Mouse (Mus musculus) liver, embryonic 14.5 days (tissue): Measurements from ENCODE around the gene Pgs1. TPM values are rescaled to one million over a fixed set of nuclear protein-coding genes. Genes with fewer than 3 reads are reported as not detected.

Experiments
- ATAC-seq: fragments of 200-750 bp; cut with Nextera tagmentation; 2 replicates; pipeline ENCODE4 v1.8.0; 2017; ENCODE audit warnings: moderate number of reproducible peaks, mild to moderate bottlenecking, moderate library complexity; ENCODE audit not compliant: insufficient read depth
- DNase-seq, 3 experiments: peaks; one replicate each; pipeline ENCODE4 v3.0.0-alpha.2; 2012 to 2013; ENCODE audit warnings: low read depth in 3 of 3, low spot score in 3 of 3
- H3K27ac ChIP-seq: fragments of 300-500 bp; sonication (generic); 2 replicates; pipeline ENCODE4 v1.5.1; 2014; ENCODE audit warnings: moderate library complexity, mild to moderate bottlenecking, control low read depth, inconsistent platforms
- H3K27me3 ChIP-seq: fragments of 300-500 bp; sonication (generic); 2 replicates; pipeline ENCODE4 v1.6.1; 2014; ENCODE audit warnings: mild to moderate bottlenecking, low read length, moderate library complexity; ENCODE audit not compliant: control insufficient read depth, insufficient read depth
- H3K36me3 ChIP-seq: fragments of 300-500 bp; sonication (generic); replicated peaks from 2 replicates; pipeline ENCODE4 v1.6.1; 2014; ENCODE audit warnings: low read depth; ENCODE audit not compliant: control insufficient read depth, insufficient read depth
- H3K4me1 ChIP-seq, 2 experiments: fragments of 200-500 bp in 1 of 2; fragments of 300-500 bp in 1 of 2; sonication (generic) in 1 of 2; replicated peaks; 2 replicates each; pipeline ENCODE4 v1.6.1; 2012 to 2014; ENCODE audit warnings: antibody characterized with exemption in 1 of 2, inconsistent platforms in 1 of 2, low read length in 1 of 2; ENCODE audit not compliant: control insufficient read depth in 2 of 2, insufficient read depth in 2 of 2
- H3K4me2 ChIP-seq: fragments of 300-500 bp; sonication (generic); 2 replicates; pipeline ENCODE4 v1.6.1; 2014; ENCODE audit warnings: low read depth, mild to moderate bottlenecking, control low read depth, moderate library complexity
- H3K4me3 ChIP-seq, 2 experiments: fragments of 200-500 bp in 1 of 2; fragments of 300-500 bp in 1 of 2; sonication (generic) in 1 of 2; 2 replicates each; pipeline ENCODE4 v1.5.1; 2012 to 2014; ENCODE audit warnings: low read depth in 2 of 2, low read length in 2 of 2, mild to moderate bottlenecking in 2 of 2, control low read depth in 1 of 2, inconsistent platforms in 1 of 2, moderate library complexity in 1 of 2; ENCODE audit not compliant: insufficient read depth in 1 of 2
- H3K9ac ChIP-seq: fragments of 300-500 bp; sonication (generic); replicated peaks from 2 replicates; pipeline ENCODE4 v1.6.1; 2014; ENCODE audit warnings: mild to moderate bottlenecking, control low read depth, moderate library complexity
- H3K9me3 ChIP-seq: fragments of 300-500 bp; sonication (generic); 2 replicates; pipeline ENCODE4 v1.6.1; 2016; ENCODE audit warnings: low read length, mixed read lengths; ENCODE audit not compliant: control insufficient read depth
- CTCF ChIP-seq: IDR thresholded peaks from 2 replicates; pipeline ENCODE4 v1.5.1; 2016; ENCODE audit warnings: antibody characterized with exemption, low read depth, control low read depth
- EP300 ChIP-seq: IDR thresholded peaks from 2 replicates; pipeline ENCODE4 v1.6.1; 2016; ENCODE audit warnings: antibody characterized with exemption, low read depth
- WGBS: fragments of 180-500 bp; shearing (Covaris S2); extraction: QIAGEN DNeasy Blood & Tissue Kit; methylation state at CpG from one replicate; pipeline ENCODE4 v1.1.7; 2014; ENCODE audit not compliant: insufficient replicate concordance; 5-methylcytosine and 5-hydroxymethylcytosine counted together
- polyA plus RNA-seq, 2 experiments: library from polyadenylated mRNA; depleted of rRNA in 1 of 2; stranded (reverse) in 1 of 2; unstranded in 1 of 2; fragments of >200 nt; fragmentation: Nextera tagmentation in 1 of 2; extraction: Ambion mirVana in 1 of 2; gene quantifications; 2 replicates each; pipeline versions ENCODE4 v1.2.1 to v1.2.3; 2012 to 2014

Pgs1 gene
- polyA plus RNA-seq, 2 experiments = 11.2 to 12.9 TPM

GRCm38 (mm10) chr11:117987032-117987451, 950 bp downstream of the Pgs1 start:
- DNase-seq = no peak
- peak; percentile 79 for ATAC-seq
- WGBS = under 1% methylated on average over 31 of the region's 32 CpGs
- Histone ChIP-seq H3K4me3 (peak overlapping the region; percentile 77 to 81), H3K9me3 (no peaks in the 10 kb centered on the region), H3K36me3 (no peaks in the 10 kb centered on the region), H3K27ac (peak overlapping the region; percentile 77), H3K27me3 (no peaks in the 10 kb centered on the region), H3K4me1 (peaks cover 30 to 44% of the 10 kb centered on the region in 2 experiments), H3K9ac (peak overlapping the region; percentile 87), H3K4me2 (peak overlapping the region; percentile 95)
- no peak for TF ChIP-seq CTCF
- TF ChIP-seq EP300 = no peak

DNA sequence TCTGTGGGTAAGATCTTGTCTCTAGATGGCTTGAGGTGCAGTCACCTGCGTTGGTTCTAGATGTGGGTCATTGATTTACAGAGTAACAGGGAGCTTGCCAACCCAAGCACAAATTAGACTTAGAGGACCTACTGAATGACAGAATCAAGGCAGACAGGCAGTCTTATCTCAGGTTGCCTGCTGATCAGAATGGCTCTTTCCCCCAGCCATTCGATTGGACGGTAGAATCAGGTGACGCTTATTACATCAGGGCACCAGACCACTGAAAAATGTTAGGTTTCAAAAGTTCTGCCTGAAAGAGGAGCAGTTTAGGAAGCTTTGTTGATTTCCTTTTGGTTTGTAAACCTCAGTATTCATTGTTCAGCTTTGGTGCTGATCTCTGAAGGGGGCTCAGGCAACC, 1.9 kb downstream of the Pgs1 start:
- peak overlapping the region; percentile 95 for H3K4me2 ChIP-seq
- peak overlapping the region; percentile 77 for H3K27ac ChIP-seq
- ATAC-seq (peak; percentile 56; the same call in 1 of the 2 replicates), DNase-seq (peak; percentile 67 to 75 (median 70))
- no peaks in the 10 kb centered on the region for H3K27me3 ChIP-seq
- peak overlapping the region; percentile 87 for H3K9ac ChIP-seq
- WGBS = 16% methylated on average over 4 of the region's 4 CpGs
- TF ChIP-seq EP300 (peak; percentile 17; the same call in 1 of the 2 replicates), CTCF (no peak)
- no peaks in the 10 kb centered on the region for H3K9me3 ChIP-seq
- no peaks in the 10 kb centered on the region for H3K36me3 ChIP-seq
- H3K4me3 ChIP-seq = peak overlapping the region; percentile 77 to 81
- peaks cover 30 to 52% of the 10 kb centered on the region in 2 experiments for H3K4me1 ChIP-seq

DNA sequence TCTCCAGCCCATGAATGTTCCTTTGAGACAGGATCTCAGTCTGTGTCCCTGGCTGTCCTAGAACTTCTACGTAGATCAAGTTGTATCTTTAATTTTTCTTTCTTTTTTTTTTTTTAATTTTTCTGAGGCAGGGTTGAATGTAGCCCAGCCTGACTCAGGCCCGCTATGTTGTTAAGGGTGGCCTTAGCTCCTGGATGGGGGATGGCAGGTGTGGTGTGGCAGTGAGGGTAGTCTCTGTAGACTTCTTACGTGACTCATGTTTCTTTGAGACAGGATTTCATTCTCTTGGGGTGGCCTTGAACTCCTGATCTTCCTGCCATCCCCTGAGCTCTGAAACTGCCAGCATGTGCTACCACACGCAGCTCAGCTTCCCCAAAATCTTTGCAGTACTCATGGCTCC, 3.1 kb downstream of the Pgs1 start:
- no peak for ATAC-seq
- no peak overlapping the region for H3K4me3 ChIP-seq
- peaks cover 30 to 64% of the 10 kb centered on the region in 2 experiments for H3K4me1 ChIP-seq
- H3K27ac ChIP-seq = no peak overlapping the region; the same call in 1 of the 2 replicates
- no peaks in the 10 kb centered on the region for H3K27me3 ChIP-seq
- no peaks in the 10 kb centered on the region for H3K36me3 ChIP-seq
- no peak for DNase-seq
- no peaks in the 10 kb centered on the region for H3K9me3 ChIP-seq
- TF ChIP-seq EP300 (no peak), CTCF (no peak)
- H3K9ac ChIP-seq = no peak overlapping the region; the same call in 1 of the 2 replicates
- H3K4me2 ChIP-seq = peak overlapping the region; percentile 95
- 61% methylated on average over 4 of the region's 4 CpGs for WGBS

DNA sequence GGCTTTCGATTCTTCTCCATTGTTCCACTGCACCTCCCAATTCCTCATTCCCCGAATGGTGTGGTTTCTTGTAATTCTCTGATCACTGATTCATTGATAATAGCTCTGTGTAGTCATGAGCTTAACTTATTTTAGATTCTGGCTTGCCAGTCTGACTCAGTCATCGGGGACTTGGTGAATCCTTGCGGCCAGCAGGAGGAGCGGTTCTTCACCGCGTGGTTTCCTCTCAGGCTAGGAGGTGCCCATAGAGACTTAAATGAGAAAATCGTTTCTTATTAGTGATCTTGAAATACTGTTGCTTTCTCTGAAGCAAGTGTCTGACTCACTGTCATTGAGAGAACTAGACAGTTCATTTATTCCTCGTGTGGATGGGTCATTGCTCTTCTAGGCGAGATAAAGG, 3.8 kb downstream of the Pgs1 start:
- DNase-seq (peak in 1 of 3 experiments; percentile 52), ATAC-seq (no peak)
- WGBS = 10% methylated on average over 10 of the region's 10 CpGs
- no peak overlapping the region; the same call in 1 of the 2 replicates for H3K9ac ChIP-seq
- peak overlapping the region; percentile 95 for H3K4me2 ChIP-seq
- H3K9me3 ChIP-seq = no peaks in the 10 kb centered on the region
- peak overlapping the region; percentile 10; the same call in 1 of the 2 replicates for H3K27ac ChIP-seq
- H3K36me3 ChIP-seq = no peaks in the 10 kb centered on the region
- peaks cover 30 to 66% of the 10 kb centered on the region in 2 experiments for H3K4me1 ChIP-seq
- TF ChIP-seq EP300 = no peak
- peak; percentile 57 for TF ChIP-seq CTCF
- no peak overlapping the region for H3K4me3 ChIP-seq
- H3K27me3 ChIP-seq = no peaks in the 10 kb centered on the region

DNA sequence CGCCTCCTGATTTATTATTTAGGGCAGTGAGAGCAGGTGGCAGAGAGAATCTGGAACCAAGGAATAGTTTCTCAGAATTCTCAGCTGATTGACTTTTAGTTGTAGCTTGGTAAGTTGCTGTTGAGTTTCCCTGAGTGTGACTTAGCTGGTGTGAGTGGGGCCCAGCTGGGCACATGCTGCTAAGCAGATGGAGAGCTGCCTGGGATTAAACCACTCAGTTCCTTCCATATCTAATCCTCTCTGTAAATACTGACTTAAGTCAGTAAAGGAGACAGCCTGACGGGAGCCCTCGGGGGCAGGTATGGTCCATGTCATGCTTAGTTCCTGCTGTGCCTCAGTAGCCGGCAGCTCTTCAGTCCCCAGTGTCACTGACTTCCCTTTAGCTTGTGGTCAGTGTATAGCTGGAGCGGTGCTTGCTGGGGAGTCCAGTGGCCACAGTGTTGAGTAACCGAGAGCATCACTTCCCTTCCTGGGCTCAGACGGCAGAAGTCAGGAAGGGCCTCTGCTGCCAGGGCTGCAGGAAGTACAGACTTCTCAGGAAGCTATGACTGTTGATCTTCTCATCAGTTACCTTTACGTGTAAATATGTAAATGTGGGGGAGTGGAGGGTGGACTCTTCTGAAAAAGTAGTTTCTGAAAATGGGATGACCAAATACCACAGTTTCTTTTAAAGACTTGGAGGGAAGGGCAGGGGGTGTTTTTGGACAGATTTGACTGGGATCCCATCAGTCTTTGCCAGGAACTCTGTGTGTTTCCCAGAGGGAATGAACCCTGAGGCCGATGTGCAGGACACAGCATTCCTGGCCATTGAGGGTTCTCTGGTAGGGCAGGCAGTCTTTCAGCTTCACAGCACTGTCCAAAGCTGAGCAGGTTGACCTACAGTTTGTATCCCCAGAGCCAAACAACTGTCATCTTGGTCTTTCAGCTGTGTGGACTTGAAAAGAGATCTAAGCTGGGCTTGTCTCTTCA, 5.7 kb downstream of the Pgs1 start:
- no peak overlapping the region; the same call in 1 of the 2 replicates for H3K4me2 ChIP-seq
- DNase-seq (peak in 1 of 3 experiments; percentile 53), ATAC-seq (no peak)
- H3K36me3 ChIP-seq = no peaks in the 10 kb centered on the region
- H3K9me3 ChIP-seq = no peaks in the 10 kb centered on the region
- H3K4me1 ChIP-seq = peaks cover 30 to 61% of the 10 kb centered on the region in 2 experiments
- no peak overlapping the region for H3K4me3 ChIP-seq
- no peak for TF ChIP-seq EP300
- H3K27ac ChIP-seq = peak overlapping the region; percentile 27
- H3K27me3 ChIP-seq = no peaks in the 10 kb centered on the region
- H3K9ac ChIP-seq = no peak overlapping the region
- WGBS = 38% methylated on average over 9 of the region's 9 CpGs
